Mouse (Mus musculus) liver, postnatal 0 days (tissue): ENCODE measurements around the gene Cyp2f2. TPM values are rescaled to one million over a fixed set of nuclear protein-coding genes. Genes with fewer than 3 reads are reported as not detected.

Experiments used
- ATAC-seq: fragments of 200-750 bp; cut with Nextera tagmentation; 2 replicates; pipeline ENCODE4 v1.8.0; 2017; ENCODE audit warnings: mild to moderate bottlenecking, moderate library complexity
- DNase-seq: peaks from one replicate; pipeline ENCODE4 v3.0.0-alpha.2; 2016
- H3K27ac ChIP-seq: fragments of 300-500 bp; sonication (generic); 2 replicates; pipeline ENCODE4 v1.5.1; 2014; ENCODE audit warnings: antibody characterized with exemption, moderate library complexity, mild to moderate bottlenecking, low read depth
- H3K27me3 ChIP-seq: fragments of 300-500 bp; sonication (generic); 2 replicates; pipeline ENCODE4 v1.6.1; 2014; ENCODE audit warnings: low read length, control low read depth, mixed read lengths; ENCODE audit not compliant: insufficient read depth
- H3K36me3 ChIP-seq: fragments of 300-500 bp; sonication (generic); replicated peaks from 2 replicates; pipeline ENCODE4 v1.6.1; 2014; ENCODE audit warnings: mild to moderate bottlenecking, control low read depth, low read length, moderate library complexity, mixed read lengths; ENCODE audit not compliant: insufficient read depth
- H3K4me1 ChIP-seq: fragments of 300-500 bp; sonication (generic); 2 replicates; pipeline ENCODE4 v1.6.1; 2014; ENCODE audit warnings: antibody characterized with exemption, mild to moderate bottlenecking, control low read depth; ENCODE audit not compliant: insufficient read depth
- H3K4me2 ChIP-seq: fragments of 300-500 bp; sonication (generic); 2 replicates; pipeline ENCODE4 v1.6.1; 2014; ENCODE audit warnings: low read depth, mild to moderate bottlenecking, low read length, moderate library complexity, mixed read lengths
- H3K4me3 ChIP-seq: fragments of 300-500 bp; sonication (generic); 2 replicates; pipeline ENCODE4 v1.5.1; 2014; ENCODE audit warnings: low read depth, low read length
- H3K9ac ChIP-seq: fragments of 300-500 bp; sonication (generic); replicated peaks from 2 replicates; pipeline ENCODE4 v1.6.1; 2014; ENCODE audit warnings: mild to moderate bottlenecking, moderate library complexity
- H3K9me3 ChIP-seq: fragments of 300-500 bp; sonication (generic); 2 replicates; pipeline ENCODE4 v1.6.1; 2016; ENCODE audit warnings: mild to moderate bottlenecking, control low read depth, low read length, mixed read lengths
- CTCF ChIP-seq: sonication (generic); IDR thresholded peaks from 2 replicates; pipeline ENCODE4 v1.5.1; 2016; ENCODE audit warnings: antibody characterized with exemption, low read depth
- EP300 ChIP-seq: IDR thresholded peaks from 2 replicates; pipeline ENCODE4 v1.6.1; 2016; ENCODE audit warnings: antibody characterized with exemption, low read depth, mild to moderate bottlenecking
- WGBS: fragments of 180-500 bp; shearing (Covaris S2); extraction: QIAGEN DNeasy Blood & Tissue Kit; methylation state at CpG from one replicate; pipeline ENCODE4 v1.1.7; 2014; ENCODE audit not compliant: insufficient replicate concordance; 5-methylcytosine and 5-hydroxymethylcytosine counted together
- polyA plus RNA-seq: library from polyadenylated mRNA; unstranded; fragments of >200 nt; fragmentation: Nextera tagmentation; extraction: Ambion mirVana; gene quantifications from 2 replicates; pipeline ENCODE4 v1.2.1, GENCODE M21; 2015

Cyp2f2 gene
- polyA plus RNA-seq, 1 experiment from 2014 or later, result 59.6 TPM

- H3K27ac ChIP-seq, result no peak overlapping the region
- no peak for DNase-seq
- 94% methylated on average over 6 of the region's 6 CpGs for WGBS
- peaks cover 30% of the 10 kb centered on the region for H3K4me1 ChIP-seq
- no peak for TF ChIP-seq EP300
- TF ChIP-seq CTCF, result no peak
- H3K9ac ChIP-seq, result no peak overlapping the region
- no peaks in the 10 kb centered on the region for H3K9me3 ChIP-seq
- peaks cover 40% of the 10 kb centered on the region for H3K36me3 ChIP-seq
- ATAC-seq, result no peak
- H3K4me2 ChIP-seq, result no peak overlapping the region
- no peaks in the 10 kb centered on the region for H3K27me3 ChIP-seq
- H3K4me3 ChIP-seq, result no peak overlapping the region
Measured at GRCm38 (mm10) chr7:27159256-27159655, 39.5 kb downstream of the Cyp2f2 start.

- Histone ChIP-seq H3K4me2 (no peak overlapping the region), H3K9me3 (no peaks in the 10 kb centered on the region), H3K9ac (no peak overlapping the region), H3K4me1 (peaks cover 35% of the 10 kb centered on the region), H3K4me3 (no peak overlapping the region), H3K27ac (peak overlapping the region; percentile 34; the same call in 1 of the 2 replicates), H3K36me3 (peaks cover 40% of the 10 kb centered on the region), H3K27me3 (no peaks in the 10 kb centered on the region)
- ATAC-seq (peak; percentile 83), DNase-seq (peak; percentile 86)
- TF ChIP-seq CTCF (peak; percentile 98), EP300 (no peak)
- 8% methylated on average over 8 of the region's 8 CpGs for WGBS
Measured at GRCm38 (mm10) chr7:27159882-27160281, 40.2 kb downstream of the Cyp2f2 start.

GRCm38 (mm10) chr7:27160921-27161320, 41.2 kb downstream of the Cyp2f2 start:
- peaks cover 44% of the 10 kb centered on the region for H3K36me3 ChIP-seq
- H3K4me3 ChIP-seq, result no peak overlapping the region
- H3K9ac ChIP-seq, result 0 out of 2 replicates have a peak overlapping the region, but pooled peaks have one; percentile 27
- no peaks in the 10 kb centered on the region for H3K27me3 ChIP-seq
- H3K4me1 ChIP-seq, result peaks cover 43% of the 10 kb centered on the region
- DNase-seq, result no peak
- H3K9me3 ChIP-seq, result no peaks in the 10 kb centered on the region
- H3K4me2 ChIP-seq, result no peak overlapping the region
- TF ChIP-seq EP300 (no peak), CTCF (no peak)
- H3K27ac ChIP-seq, result peak overlapping the region; percentile 34; the same call in 1 of the 2 replicates
- ATAC-seq, result no peak
- 73% methylated on average over 3 of the region's 3 CpGs for WGBS

GRCm38 (mm10) chr7:27161744-27162143, 42.0 kb downstream of the Cyp2f2 start:
- H3K4me3 ChIP-seq, result no peak overlapping the region
- ATAC-seq (no peak), DNase-seq (no peak)
- H3K27me3 ChIP-seq, result no peaks in the 10 kb centered on the region
- H3K36me3 ChIP-seq, result peaks cover 44% of the 10 kb centered on the region
- no peak for TF ChIP-seq CTCF
- no peak for TF ChIP-seq EP300
- no peaks in the 10 kb centered on the region for H3K9me3 ChIP-seq
- H3K27ac ChIP-seq, result no peak overlapping the region
- no peak overlapping the region for H3K9ac ChIP-seq
- peaks cover 43% of the 10 kb centered on the region for H3K4me1 ChIP-seq
- H3K4me2 ChIP-seq, result no peak overlapping the region
- WGBS, result 60% methylated on average over 4 of the region's 4 CpGs

- Histone ChIP-seq H3K4me1 (peaks cover 50% of the 10 kb centered on the region), H3K9ac (peak overlapping the region; percentile 82), H3K27ac (peak overlapping the region; percentile 22; the same call in 1 of the 2 replicates), H3K4me2 (peak overlapping the region; percentile 61), H3K36me3 (peaks cover 39% of the 10 kb centered on the region), H3K27me3 (no peaks in the 10 kb centered on the region), H3K4me3 (0 out of 2 replicates have a peak overlapping the region, but pooled peaks have one; percentile 15), H3K9me3 (no peaks in the 10 kb centered on the region)
- no peak for ATAC-seq
- TF ChIP-seq EP300 (no peak), CTCF (no peak)
- 71% methylated on average over 5 of the region's 5 CpGs for WGBS
- no peak for DNase-seq
Measured at GRCm38 (mm10) chr7:27162780-27163449, 43.2 kb downstream of the Cyp2f2 start.

GRCm38 (mm10) chr7:27163450-27163805, 43.7 kb downstream of the Cyp2f2 start:
- no peak for TF ChIP-seq CTCF
- no peak for TF ChIP-seq EP300
- WGBS, result 79% methylated on average over 5 of the region's 5 CpGs
- H3K36me3 ChIP-seq, result peaks cover 35% of the 10 kb centered on the region
- DNase-seq (no peak), ATAC-seq (no peak)
- peak overlapping the region; percentile 82 for H3K9ac ChIP-seq
- 0 out of 2 replicates have a peak overlapping the region, but pooled peaks have one; percentile 15 for H3K4me3 ChIP-seq
- no peaks in the 10 kb centered on the region for H3K27me3 ChIP-seq
- H3K4me2 ChIP-seq, result peak overlapping the region; percentile 61
- H3K4me1 ChIP-seq, result peaks cover 53% of the 10 kb centered on the region
- H3K27ac ChIP-seq, result no peak overlapping the region
- H3K9me3 ChIP-seq, result no peaks in the 10 kb centered on the region
